Mouse (Mus musculus) spleen, adult 10 weeks (tissue): ENCODE data around the gene Psmd5. TPM values are rescaled to one million over a fixed set of nuclear protein-coding genes. Genes with fewer than 3 reads are reported as not detected.

ENCODE experiments used
- polyA plus RNA-seq: library from polyadenylated mRNA; stranded (reverse); fragments of 350-450 nt; fragmentation: Illumina TruSeq; extraction: RNeasy Lipid Tissue Mini Kit (QIAGEN cat#74804); gene quantifications from one replicate; pipeline ENCODE4 v1.2.3, GENCODE M21; 2015; ENCODE audit warnings: low replicate concordance; ENCODE audit not compliant: insufficient read depth

Psmd5 gene
- 42.6 TPM for polyA plus RNA-seq

DNA sequence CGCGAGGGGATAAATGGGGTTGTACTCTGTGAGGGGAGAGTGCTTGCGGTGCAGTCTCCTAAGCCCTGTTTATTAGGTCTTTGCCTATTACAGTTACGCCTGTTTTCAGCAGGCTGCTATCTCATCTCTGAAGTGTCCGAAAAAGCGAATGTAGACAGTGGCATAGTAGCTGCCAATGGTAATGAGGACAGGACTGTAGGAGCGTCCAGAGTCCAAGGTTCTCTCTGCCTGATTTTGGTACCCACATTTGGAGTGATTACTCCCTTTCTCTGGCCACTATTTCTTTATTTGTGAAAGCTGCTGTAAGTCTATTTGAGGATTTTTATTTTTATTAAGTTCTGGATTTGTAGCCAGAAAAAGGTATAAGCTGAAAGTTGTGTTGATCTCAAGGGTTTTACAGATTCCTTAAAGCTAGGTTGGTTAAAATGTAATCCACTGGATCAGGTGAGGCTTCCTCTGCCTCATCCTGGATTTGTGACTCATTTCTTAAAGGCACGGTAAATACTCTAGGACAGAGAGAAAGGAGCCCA is at the start of gene Psmd5:
Gene Psmd5 (minus strand): TSS at position 153 of the 530 bp plus-strand sequence.

DNA sequence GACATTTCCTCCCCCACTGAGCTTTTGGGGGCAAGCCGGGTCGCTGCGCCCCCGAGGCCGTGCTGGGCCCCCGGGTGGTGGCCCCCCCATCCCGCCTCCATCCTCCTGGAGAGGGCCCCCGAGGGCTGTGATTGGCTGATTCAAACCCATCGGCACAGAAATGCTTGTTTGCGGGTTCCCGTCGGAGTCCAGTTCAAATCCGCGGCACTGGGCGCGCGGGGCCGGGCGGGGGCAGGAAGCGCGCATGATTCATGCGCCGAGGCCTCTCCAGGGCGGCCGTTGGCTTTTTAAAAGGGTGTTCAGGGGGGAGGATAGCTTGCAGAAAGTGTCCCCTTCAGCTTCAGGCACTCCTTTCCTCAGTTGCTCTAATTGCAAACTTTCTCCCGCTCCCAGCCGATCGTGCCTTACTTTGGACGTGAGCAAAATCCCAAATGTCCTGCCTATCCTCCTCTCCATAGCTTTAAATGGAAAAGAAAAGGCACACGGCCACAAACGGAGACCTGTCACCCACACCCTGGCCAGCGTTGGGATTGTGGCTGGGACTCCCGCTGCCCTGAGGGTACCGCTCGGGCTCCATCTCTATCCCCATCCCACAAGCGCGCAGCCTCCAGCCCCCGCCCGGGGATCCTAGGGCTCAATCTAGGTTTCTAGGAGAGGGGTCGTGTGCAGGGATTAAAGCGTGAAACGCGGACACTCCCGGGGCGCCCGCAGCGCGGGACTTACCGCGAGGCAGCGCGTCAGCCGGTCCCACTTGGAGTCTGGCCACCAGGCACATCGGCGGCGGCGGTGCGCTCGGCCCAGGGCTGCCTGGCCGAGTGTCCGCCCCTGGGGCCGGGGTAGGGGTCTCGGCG is 38.7 kb upstream of the Psmd5 start, which contains the start of gene Phf19:
Gene Phf19 (minus strand): TSS at position 809 of the 851 bp plus-strand sequence.

DNA sequence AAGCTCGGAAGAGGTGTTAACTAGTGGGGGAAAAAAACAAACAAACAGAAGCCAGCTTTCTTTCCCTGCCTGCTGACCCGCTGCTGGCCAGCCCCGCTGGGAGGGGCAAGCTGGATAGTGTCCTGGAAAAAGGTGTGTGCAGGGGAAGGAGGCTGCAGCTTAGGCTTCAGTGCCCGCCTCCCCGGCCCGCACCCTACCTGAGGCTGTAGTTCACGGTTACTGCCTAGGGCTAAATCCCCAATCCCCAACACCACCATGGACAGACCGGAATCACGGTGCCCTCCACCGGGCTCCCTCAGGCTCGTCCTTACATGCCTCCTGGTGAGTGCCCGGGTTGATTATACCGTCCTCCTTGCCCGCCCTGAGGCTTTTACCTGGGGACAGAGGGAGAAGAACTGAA is 497 bp downstream of the Psmd5 start, which contains the start of gene Cutal:
Gene Cutal (plus strand): TSS at position 126 of the 400 bp plus-strand sequence.

DNA sequence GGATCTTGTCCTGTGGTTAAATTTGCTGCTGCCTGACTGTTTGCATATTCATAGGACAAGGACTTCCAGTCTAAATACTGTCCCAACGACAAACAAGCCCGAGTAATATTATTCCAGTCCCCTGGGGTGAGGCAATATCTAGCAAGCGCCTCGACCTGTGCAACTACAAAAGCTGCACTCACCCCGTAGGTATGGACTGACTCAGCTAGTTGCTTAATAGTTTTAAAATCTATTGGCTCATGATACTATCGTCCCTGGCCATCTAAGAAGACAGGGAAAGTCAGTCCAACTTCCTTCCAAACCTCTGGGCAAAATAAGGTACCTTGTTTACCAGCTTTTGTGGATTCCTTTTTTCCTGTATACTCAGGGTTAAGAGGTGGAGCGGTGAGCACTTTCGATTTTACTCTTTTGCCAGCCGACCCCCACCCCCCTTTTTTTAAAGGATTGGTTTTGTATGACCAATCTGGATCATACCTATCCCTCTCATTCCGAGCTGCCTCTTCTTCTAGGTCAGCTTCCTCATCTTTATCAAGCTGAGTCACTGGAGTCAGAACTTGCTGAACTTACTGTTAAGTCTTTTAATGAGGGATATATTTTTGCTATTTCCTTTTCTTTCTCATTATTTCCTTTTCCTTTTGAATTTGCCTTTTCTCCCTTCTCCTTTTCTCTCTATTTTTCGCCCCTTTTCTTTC is 41.9 kb downstream of the Psmd5 start, which contains the start of gene Gm34653:
Gene Gm34653 (plus strand): TSS at position 242 of the 692 bp plus-strand sequence.

DNA sequence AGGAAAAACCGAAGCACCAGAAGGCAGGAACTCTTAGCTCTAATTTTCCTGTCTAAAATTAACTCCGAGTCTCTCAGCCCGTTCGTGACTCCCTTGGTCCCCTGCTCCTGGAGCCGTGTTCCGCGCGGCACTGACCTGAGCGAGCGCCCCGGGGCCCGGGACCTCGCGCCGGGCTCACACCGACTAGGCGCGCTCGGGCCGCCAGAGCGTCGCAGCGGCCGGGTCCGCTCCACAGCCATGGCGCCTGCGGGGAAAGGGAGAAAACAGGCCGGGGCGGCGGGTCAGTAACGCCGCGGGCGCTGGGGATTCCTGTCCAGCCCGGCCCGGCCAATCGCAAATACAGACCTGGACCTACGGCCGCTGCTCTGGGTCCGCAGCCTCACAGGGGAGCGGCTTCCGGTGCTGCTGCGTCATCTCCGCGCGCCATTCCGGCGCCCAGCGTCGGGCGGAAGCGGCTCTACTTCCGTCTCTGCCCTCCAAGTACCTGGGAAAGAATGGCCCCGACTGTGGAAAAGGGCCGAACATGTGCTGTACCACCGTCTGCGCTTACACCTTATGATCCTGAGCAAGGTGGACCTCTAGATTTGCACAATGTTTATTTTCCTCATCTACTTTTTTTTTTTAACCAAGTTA is 48.8 kb downstream of the Psmd5 start, which contains the start of gene Fbxw2:
Gene Fbxw2 (minus strand): TSS at position 485 of the 633 bp plus-strand sequence.

Other genes with a start within 250 kb of the Psmd5 start
- 86.4 TPM for gene Gapvd1, start 119.7 kb downstream of the Psmd5 start, polyA plus RNA-seq
- gene Hspa5, start 103.0 kb downstream of the Psmd5 start, polyA plus RNA-seq = 606 TPM
- gene Rabepk, start 75.1 kb downstream of the Psmd5 start, polyA plus RNA-seq = 14.7 TPM
- gene Fbxw2, start 48.7 kb downstream of the Psmd5 start, polyA plus RNA-seq = 99.4 TPM
- not detected for gene Gm34653, start 42.0 kb downstream of the Psmd5 start, polyA plus RNA-seq
- gene Cutal, start 572 bp downstream of the Psmd5 start, polyA plus RNA-seq = not detected
- gene Phf19, start 39.1 kb upstream of the Psmd5 start, polyA plus RNA-seq = 7.0 TPM
- gene Traf1, start 86.8 kb upstream of the Psmd5 start, polyA plus RNA-seq = 120 TPM
- 0.10 TPM for gene Hc, start 186.5 kb upstream of the Psmd5 start, polyA plus RNA-seq
- gene AI182371, start 226.6 kb upstream of the Psmd5 start, polyA plus RNA-seq = 2.3 TPM
- gene Cntrl, start 234.5 kb upstream of the Psmd5 start, polyA plus RNA-seq = 166 TPM